Mouse (Mus musculus): ENCODE measurements at regions not wholly inside any gene's neighbourhood (a gene's known extent, or its start where the extent isn't known, plus 50 kb on each side); places are given as distances from the start of the nearest gene placed in this dataset.

GRCm38 (mm10) chr2:61123046-61123806 is 160.2 kb upstream of the Rbms1 start:
- TF ChIP-seq CTCF (IDR thresholded peaks at IDR 0.05; ENCODE audit: borderline replicate concordance, insufficient read depth, low read length) = no peak
- no peak for TF ChIP-seq POLR2A (IDR thresholded peaks at IDR 0.05; ENCODE audit: low read depth, low read length)

Measured in embryonic fibroblast, embryonic 13.5 days (primary cell).